Mouse (Mus musculus) thymus, postnatal 4 days (tissue): Measurements from ENCODE around the gene Gm8890.
"Not testable (repeated sequence)": the region's sequence is repeated elsewhere in the genome, so short reads cannot be mapped to it uniquely, and the experiment has no call there.

ENCODE experiments used
- DNase-seq: peaks from one replicate; pipeline ENCODE4 v3.0.0; 2021

The Gm8890 gene

GRCm38 (mm10) chr5:11255733-11256132 lies at the start of gene Gm8890:
Gene Gm8890 (plus strand): TSS chr5:11256033.
- not testable (repeated sequence) for DNase-seq

- DNase-seq: not testable (repeated sequence)
Observed at GRCm38 (mm10) chr5:11256221-11256620, 388 bp downstream of the Gm8890 start.
